Mouse (Mus musculus) testis, adult 2 months (tissue): ENCODE measurements around the gene Zswim4. TPM values are rescaled to one million over a fixed set of nuclear protein-coding genes. Genes with fewer than 3 reads are reported as not detected.
A peak's percentile ranks its signal among the peaks of the same experiment; 100 is the strongest.

Experiments
- H3K27ac ChIP-seq: fragments of 200-500 bp; 2 replicates; pipeline ENCODE4 v1.5.1; 2012; ENCODE audit warnings: low read depth, low read length; ENCODE audit not compliant: control insufficient read depth, insufficient read depth
- H3K27me3 ChIP-seq: fragments of 200-500 bp; 2 replicates; pipeline ENCODE4 v1.6.1; 2012; ENCODE audit warnings: mild to moderate bottlenecking, low read length, moderate library complexity; ENCODE audit not compliant: control insufficient read depth, insufficient read depth
- H3K36me3 ChIP-seq: fragments of 200-500 bp; 2 replicates; pipeline ENCODE4 v1.6.1; 2012; ENCODE audit warnings: mild to moderate bottlenecking, low read length; ENCODE audit not compliant: control insufficient read depth, insufficient read depth
- H3K4me1 ChIP-seq: fragments of 200-500 bp; 2 replicates; pipeline ENCODE4 v1.6.1; 2012; ENCODE audit warnings: low read length; ENCODE audit not compliant: control insufficient read depth, insufficient read depth
- H3K4me3 ChIP-seq: fragments of 200-500 bp; 2 replicates; pipeline ENCODE4 v1.5.1; 2012; ENCODE audit warnings: low read depth, mild to moderate bottlenecking, low read length, moderate library complexity, mixed read lengths; ENCODE audit not compliant: control insufficient read depth
- CTCF ChIP-seq: fragments of 200-500 bp; IDR thresholded peaks from 2 replicates; pipeline ENCODE4 v1.5.1; 2012; ENCODE audit warnings: low read depth, mild to moderate bottlenecking, inconsistent platforms, low read length, moderate library complexity; ENCODE audit not compliant: control insufficient read depth, insufficient read depth, insufficient replicate concordance
- POLR2A ChIP-seq: fragments of 200-500 bp; IDR thresholded peaks from 2 replicates; pipeline ENCODE4 v1.6.1; 2012; ENCODE audit warnings: low read depth, mild to moderate bottlenecking, inconsistent platforms, low read length, moderate library complexity; ENCODE audit not compliant: control insufficient read depth
- polyA plus RNA-seq: library from polyadenylated mRNA; depleted of rRNA; stranded (reverse); fragments of >200 nt; gene quantifications from 2 replicates; pipeline ENCODE4 v1.2.3, GENCODE M21; 2012

The Zswim4 gene
- polyA plus RNA-seq, 1 experiment = 16.9 TPM

GRCm38 (mm10) chr8:84184085-84185043 lies 52.5 kb downstream of the Zswim4 start:
- H3K4me1 ChIP-seq = peaks cover 22% of the 10 kb centered on the region
- no peaks in the 10 kb centered on the region for H3K36me3 ChIP-seq
- H3K27me3 ChIP-seq = no peaks in the 10 kb centered on the region
- TF ChIP-seq POLR2A = no peak
- no peak for TF ChIP-seq CTCF
- H3K4me3 ChIP-seq = peak overlapping the region; percentile 45
- no peak overlapping the region for H3K27ac ChIP-seq

GRCm38 (mm10) chr8:84183261-84184084 lies 53.4 kb downstream of the Zswim4 start:
- peak overlapping the region; percentile 45 for H3K4me3 ChIP-seq
- H3K27ac ChIP-seq = no peak overlapping the region
- no peaks in the 10 kb centered on the region for H3K36me3 ChIP-seq
- TF ChIP-seq CTCF = no peak
- no peak for TF ChIP-seq POLR2A
- no peaks in the 10 kb centered on the region for H3K27me3 ChIP-seq
- peaks cover 24% of the 10 kb centered on the region for H3K4me1 ChIP-seq

GRCm38 (mm10) chr8:84182833-84183232 lies 54.0 kb downstream of the Zswim4 start:
- TF ChIP-seq CTCF (no peak), POLR2A (no peak)
- no peak overlapping the region for H3K4me3 ChIP-seq
- no peaks in the 10 kb centered on the region for H3K36me3 ChIP-seq
- peaks cover 24% of the 10 kb centered on the region for H3K4me1 ChIP-seq
- no peaks in the 10 kb centered on the region for H3K27me3 ChIP-seq
- H3K27ac ChIP-seq = no peak overlapping the region

- no peaks in the 10 kb centered on the region for H3K27me3 ChIP-seq
- peaks cover 16% of the 10 kb centered on the region for H3K4me1 ChIP-seq
- H3K4me3 ChIP-seq = no peak overlapping the region
- H3K36me3 ChIP-seq = no peaks in the 10 kb centered on the region
- no peak for TF ChIP-seq CTCF
- no peak for TF ChIP-seq POLR2A
- no peak overlapping the region for H3K27ac ChIP-seq
These were observed 56.2 kb downstream of the Zswim4 start for GRCm38 (mm10) chr8:84180530-84181190.

GRCm38 (mm10) chr8:84179946-84180345 lies 56.9 kb downstream of the Zswim4 start:
- TF ChIP-seq POLR2A (no peak), CTCF (no peak)

GRCm38 (mm10) chr8:84178592-84178991 lies 58.3 kb downstream of the Zswim4 start:
- peaks cover 12% of the 10 kb centered on the region for H3K4me1 ChIP-seq
- no peak overlapping the region for H3K4me3 ChIP-seq
- H3K27me3 ChIP-seq = no peaks in the 10 kb centered on the region
- H3K36me3 ChIP-seq = no peaks in the 10 kb centered on the region
- H3K27ac ChIP-seq = no peak overlapping the region
- no peak for TF ChIP-seq POLR2A
- no peak for TF ChIP-seq CTCF

More at GRCm38 (mm10) chr8:84179946-84180345, 56.9 kb downstream of the Zswim4 start:
- Histone ChIP-seq H3K27ac (no peak overlapping the region), H3K27me3 (no peaks in the 10 kb centered on the region), H3K36me3 (no peaks in the 10 kb centered on the region), H3K4me1 (peaks cover 16% of the 10 kb centered on the region), H3K4me3 (peak overlapping the region; percentile 10; the same call in 1 of the 2 replicates)
